Mouse (Mus musculus): ENCODE results near the gene Tmem206. TPM values are rescaled to one million over a fixed set of nuclear protein-coding genes. Genes with fewer than 3 reads are reported as not detected.

Gene Tmem206
- polyA plus RNA-seq (2015; fragmentation: Nextera tagmentation; extraction: Ambion mirVana), result 17.8 and 18.5 TPM in 2 replicates

- Histone ChIP-seq H3K4me2 (peak within 1 kb of the TSS; percentile 82), H3K4me3 (peak within 1 kb of the TSS; percentile 86), H3K27me3 (no peaks in the 10 kb centered on the region), H3K27ac (peak within 1 kb of the TSS; percentile 69), H3K4me1 (peaks cover 27% of the 10 kb centered on the region), H3K9me3 (no peaks in the 10 kb centered on the region), H3K9ac (peak within 1 kb of the TSS; percentile 55), H3K36me3 (0 out of 2 replicates have a peak, but pooled peaks cover 3% of the 10 kb centered on the region)
- WGBS, result under 1% methylated on average over 41 of the region's 42 CpGs
- peak; percentile 84 for ATAC-seq (ENCODE audit: insufficient number of reproducible peaks, low FRiP score, low TSS enrichment, low read depth)
Observed at GRCm38 (mm10) chr1:191325726-191326232, at the start of gene Tmem206. Gene Tmem206, plus strand, starts transcription at chr1:191325912.

DNA sequence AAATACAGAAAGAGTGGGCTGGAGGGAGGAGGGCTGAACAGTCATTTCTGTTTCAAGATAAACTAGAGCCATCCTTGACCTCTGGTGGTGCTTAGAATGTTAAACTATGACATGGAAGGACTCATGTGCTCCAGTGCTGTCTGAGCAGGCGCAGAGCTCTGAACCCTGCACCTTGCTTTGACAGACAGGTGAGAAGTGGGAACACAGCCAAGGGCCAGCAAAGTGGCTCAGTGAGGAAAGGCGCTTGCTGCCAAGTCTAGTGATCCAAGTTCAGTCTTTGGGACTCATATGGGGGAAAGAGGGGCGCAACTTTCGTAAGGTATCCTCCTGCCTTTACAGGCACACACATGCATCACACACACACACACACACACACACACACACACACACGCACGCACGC lies 49.5 kb upstream of the Tmem206 start:
- no peak overlapping the region for H3K9ac ChIP-seq
- H3K4me1 ChIP-seq, result 0 out of 2 replicates have a peak, but pooled peaks cover 3% of the 10 kb centered on the region
- H3K4me3 ChIP-seq, result no peak overlapping the region
- ATAC-seq (ENCODE audit: insufficient number of reproducible peaks, low FRiP score, low TSS enrichment, low read depth), result no peak
- no peaks in the 10 kb centered on the region for H3K36me3 ChIP-seq
- H3K27me3 ChIP-seq, result no peaks in the 10 kb centered on the region
- H3K9me3 ChIP-seq, result no peaks in the 10 kb centered on the region
- H3K27ac ChIP-seq, result no peak overlapping the region
- no peak overlapping the region for H3K4me2 ChIP-seq
- WGBS, result 86% methylated on average over 7 of the region's 7 CpGs

GRCm38 (mm10) chr1:191277549-191278059 lies 48.1 kb upstream of the Tmem206 start:
- Histone ChIP-seq H3K9me3 (no peaks in the 10 kb centered on the region), H3K27ac (no peak overlapping the region), H3K36me3 (no peaks in the 10 kb centered on the region), H3K4me1 (0 out of 2 replicates have a peak, but pooled peaks cover 3% of the 10 kb centered on the region), H3K27me3 (no peaks in the 10 kb centered on the region), H3K9ac (no peak overlapping the region), H3K4me3 (no peak overlapping the region), H3K4me2 (no peak overlapping the region)
- peak; percentile 28; the same call in 1 of the 2 replicates for ATAC-seq (ENCODE audit: insufficient number of reproducible peaks, low FRiP score, low TSS enrichment, low read depth)
- 70% methylated on average over 14 of the region's 14 CpGs for WGBS

DNA sequence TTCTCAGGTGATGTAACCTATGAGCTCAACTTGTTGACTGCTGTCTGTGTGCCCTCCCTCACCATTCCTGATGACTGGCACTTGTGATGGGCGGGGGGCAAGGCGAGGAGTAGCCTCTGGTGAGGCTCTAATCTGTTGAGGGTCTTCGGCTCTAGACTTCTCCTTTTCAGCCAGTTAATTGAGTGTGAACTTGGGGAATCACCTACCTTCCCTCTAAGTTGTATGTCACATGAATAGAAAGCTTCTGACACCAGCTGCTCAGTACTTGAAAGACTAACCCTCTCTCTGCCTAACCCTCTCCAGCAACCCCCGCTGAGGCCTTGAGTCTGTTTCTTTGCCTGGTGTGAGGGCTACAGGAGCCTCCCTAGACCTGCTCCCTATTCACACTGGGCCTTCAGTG lies 47.4 kb upstream of the Tmem206 start:
- Histone ChIP-seq H3K4me2 (no peak overlapping the region), H3K36me3 (no peaks in the 10 kb centered on the region), H3K4me3 (no peak overlapping the region), H3K27me3 (no peaks in the 10 kb centered on the region), H3K9ac (no peak overlapping the region), H3K27ac (no peak overlapping the region; the same call in 1 of the 2 replicates), H3K9me3 (no peaks in the 10 kb centered on the region), H3K4me1 (0 out of 2 replicates have a peak, but pooled peaks cover 3% of the 10 kb centered on the region)
- no peak for ATAC-seq (ENCODE audit: insufficient number of reproducible peaks, low FRiP score, low TSS enrichment, low read depth)
- WGBS, result 78% methylated on average over 4 of the region's 4 CpGs

- no peaks in the 10 kb centered on the region for H3K27me3 ChIP-seq
- no peak overlapping the region for H3K9ac ChIP-seq
- H3K36me3 ChIP-seq, result no peaks in the 10 kb centered on the region
- WGBS, result 68% methylated on average over 7 of the region's 7 CpGs
- H3K9me3 ChIP-seq, result no peaks in the 10 kb centered on the region
- ATAC-seq (ENCODE audit: insufficient number of reproducible peaks, low FRiP score, low TSS enrichment, low read depth), result no peak
- H3K4me1 ChIP-seq, result no peaks in the 10 kb centered on the region
- no peak overlapping the region for H3K4me2 ChIP-seq
- H3K27ac ChIP-seq, result no peak overlapping the region
- no peak overlapping the region for H3K4me3 ChIP-seq
Observed at GRCm38 (mm10) chr1:191281171-191281570, 44.5 kb upstream of the Tmem206 start.

GRCm38 (mm10) chr1:191282319-191282718 lies 43.4 kb upstream of the Tmem206 start:
- ATAC-seq (ENCODE audit: insufficient number of reproducible peaks, low FRiP score, low TSS enrichment, low read depth), result no peak
- Histone ChIP-seq H3K27me3 (no peaks in the 10 kb centered on the region), H3K9ac (no peak overlapping the region), H3K27ac (no peak overlapping the region), H3K4me2 (no peak overlapping the region), H3K36me3 (no peaks in the 10 kb centered on the region), H3K9me3 (no peaks in the 10 kb centered on the region), H3K4me3 (no peak overlapping the region), H3K4me1 (no peaks in the 10 kb centered on the region)
- WGBS, result 69% methylated on average over 1 of the region's 1 CpGs

DNA sequence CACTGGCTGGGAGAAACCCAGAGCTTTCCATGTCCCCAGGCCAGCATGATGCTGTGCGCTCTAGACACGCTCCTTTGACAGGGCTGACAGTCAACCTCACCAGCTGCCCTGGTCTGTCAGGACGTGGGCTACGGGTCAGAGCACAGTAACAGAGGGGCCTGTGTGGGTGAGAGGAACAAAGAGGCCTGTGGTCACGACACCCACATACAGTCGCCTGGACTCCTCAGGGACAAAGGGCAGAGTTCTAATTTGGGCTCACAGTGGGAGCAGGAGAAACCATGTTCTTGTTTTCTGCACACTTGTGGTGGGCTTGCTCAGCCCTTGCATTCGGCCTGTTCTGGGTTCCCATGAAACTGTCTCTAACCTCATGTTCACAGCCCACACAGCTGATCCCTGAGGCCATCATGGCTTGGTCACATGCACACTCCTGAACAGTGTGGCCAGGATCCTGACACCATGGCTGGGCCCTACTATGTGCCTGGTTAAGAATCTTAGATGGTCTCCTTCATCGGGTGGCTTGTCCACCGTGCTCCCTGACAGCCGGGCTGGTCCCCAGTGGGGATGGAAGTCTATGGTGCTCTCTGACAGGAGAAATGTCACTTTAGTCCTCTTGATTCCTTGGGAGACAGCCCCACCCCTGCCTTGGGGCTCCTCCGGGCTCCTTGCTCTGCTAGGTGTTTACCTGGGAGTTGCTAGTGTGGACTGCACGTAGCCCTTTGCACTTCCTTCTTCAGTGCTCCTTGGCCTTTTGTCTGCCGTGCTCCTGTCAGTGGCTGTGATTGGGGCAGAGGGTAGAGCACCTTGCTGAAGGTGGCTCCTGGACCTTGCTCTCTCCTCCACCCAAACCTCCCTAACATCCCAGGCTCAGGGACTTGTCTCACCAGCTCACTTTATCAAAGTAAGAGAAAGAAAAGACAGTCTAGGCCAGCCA lies 42.3 kb upstream of the Tmem206 start:
- no peak for ATAC-seq (ENCODE audit: insufficient number of reproducible peaks, low FRiP score, low TSS enrichment, low read depth)
- no peaks in the 10 kb centered on the region for H3K36me3 ChIP-seq
- WGBS, result 84% methylated on average over 13 of the region's 13 CpGs

GRCm38 (mm10) chr1:191284502-191284901 lies 41.2 kb upstream of the Tmem206 start:
- no peaks in the 10 kb centered on the region for H3K9me3 ChIP-seq
- no peak overlapping the region for H3K9ac ChIP-seq
- no peaks in the 10 kb centered on the region for H3K27me3 ChIP-seq
- no peaks in the 10 kb centered on the region for H3K36me3 ChIP-seq
- 82% methylated on average over 8 of the region's 8 CpGs for WGBS
- ATAC-seq (ENCODE audit: insufficient number of reproducible peaks, low FRiP score, low TSS enrichment, low read depth), result no peak
- no peak overlapping the region for H3K27ac ChIP-seq
- H3K4me2 ChIP-seq, result no peak overlapping the region
- H3K4me3 ChIP-seq, result no peak overlapping the region
- H3K4me1 ChIP-seq, result no peaks in the 10 kb centered on the region

More for the DNA sequence above, 42.3 kb upstream of the Tmem206 start:
- Histone ChIP-seq H3K27ac (no peak overlapping the region), H3K9me3 (no peaks in the 10 kb centered on the region), H3K27me3 (no peaks in the 10 kb centered on the region), H3K4me2 (no peak overlapping the region), H3K4me1 (no peaks in the 10 kb centered on the region), H3K4me3 (no peak overlapping the region), H3K9ac (no peak overlapping the region)

DNA sequence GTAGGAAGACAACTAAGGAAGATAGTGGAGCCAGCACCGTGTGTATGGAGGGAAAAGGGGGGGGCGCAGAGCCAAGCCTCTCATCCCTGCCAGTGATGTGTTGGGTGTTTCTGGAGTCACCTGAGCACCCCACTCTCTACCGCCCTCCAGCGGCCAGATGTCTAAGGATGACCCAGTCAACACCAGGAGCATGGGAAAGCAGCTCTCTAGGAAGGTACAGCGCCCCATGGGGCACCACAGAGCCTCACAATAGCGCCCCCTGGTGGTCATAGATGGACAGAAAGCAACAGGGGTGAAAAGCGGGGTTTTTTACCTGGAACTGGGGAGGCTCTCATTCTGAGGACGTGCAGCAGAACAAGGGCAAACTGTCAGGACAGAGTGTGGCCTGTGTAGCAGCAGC lies 37.0 kb upstream of the Tmem206 start:
- H3K27me3 ChIP-seq, result no peaks in the 10 kb centered on the region
- H3K4me1 ChIP-seq, result peaks cover 6% of the 10 kb centered on the region
- no peak overlapping the region for H3K4me3 ChIP-seq
- H3K9me3 ChIP-seq, result no peaks in the 10 kb centered on the region
- no peak overlapping the region for H3K27ac ChIP-seq
- ATAC-seq (ENCODE audit: insufficient number of reproducible peaks, low FRiP score, low TSS enrichment, low read depth), result no peak
- H3K4me2 ChIP-seq, result no peak overlapping the region
- H3K36me3 ChIP-seq, result no peaks in the 10 kb centered on the region
- H3K9ac ChIP-seq, result no peak overlapping the region
- WGBS, result 40% methylated on average over 8 of the region's 8 CpGs

DNA sequence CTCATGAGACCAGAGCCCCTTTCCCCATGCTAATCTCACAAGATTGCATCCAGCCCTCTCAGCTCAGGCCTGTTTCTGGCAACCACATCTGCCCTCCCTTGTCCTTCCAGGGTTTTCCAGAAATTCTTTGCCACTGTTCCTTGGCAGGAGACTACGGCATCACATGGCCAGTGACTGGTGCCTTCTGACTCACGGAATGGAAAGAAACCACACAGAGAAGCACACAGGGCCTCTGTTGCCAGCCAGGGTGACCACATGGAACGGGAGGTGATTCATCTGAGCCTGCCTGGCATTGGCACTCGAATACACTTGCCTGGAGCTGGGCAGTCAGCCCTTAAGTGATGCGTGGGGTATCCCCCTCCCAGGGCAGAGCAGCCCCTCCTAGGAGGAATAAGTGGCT lies 33.4 kb upstream of the Tmem206 start:
- Histone ChIP-seq H3K27me3 (no peaks in the 10 kb centered on the region), H3K27ac (0 out of 2 replicates have a peak overlapping the region, but pooled peaks have one; percentile 28), H3K9me3 (no peaks in the 10 kb centered on the region), H3K4me2 (no peak overlapping the region), H3K9ac (no peak overlapping the region), H3K4me1 (peaks cover 16% of the 10 kb centered on the region), H3K36me3 (no peaks in the 10 kb centered on the region), H3K4me3 (no peak overlapping the region)
- ATAC-seq (ENCODE audit: insufficient number of reproducible peaks, low FRiP score, low TSS enrichment, low read depth), result peak; percentile 53
- 56% methylated on average over 5 of the region's 5 CpGs for WGBS

GRCm38 (mm10) chr1:191293051-191293450 lies 32.7 kb upstream of the Tmem206 start:
- Histone ChIP-seq H3K4me3 (no peak overlapping the region), H3K9me3 (no peaks in the 10 kb centered on the region), H3K27ac (no peak overlapping the region), H3K9ac (no peak overlapping the region), H3K27me3 (no peaks in the 10 kb centered on the region), H3K4me2 (no peak overlapping the region), H3K4me1 (peaks cover 16% of the 10 kb centered on the region), H3K36me3 (no peaks in the 10 kb centered on the region)
- 81% methylated on average over 2 of the region's 2 CpGs for WGBS
- ATAC-seq (ENCODE audit: insufficient number of reproducible peaks, low FRiP score, low TSS enrichment, low read depth), result 0 out of 2 replicates have a peak, but pooled peaks have one; percentile 35
